Mouse (Mus musculus): Measurements from ENCODE around the gene Hoxc8.
A peak's percentile ranks its signal among the peaks of the same experiment; 100 is the strongest.

Gene Hoxc8

GRCm38 (mm10) chr15:103009265-103010111, 19.1 kb downstream of the Hoxc8 start:
- no peak for DNase-seq (ENCODE audit: low read depth, low spot score)

GRCm38 (mm10) chr15:103010112-103010846, 19.9 kb downstream of the Hoxc8 start:
- no peak for DNase-seq (ENCODE audit: low read depth, low spot score)

- DNase-seq (ENCODE audit: low read depth, low spot score): no peak
Measured at GRCm38 (mm10) chr15:103010847-103011555, 20.6 kb downstream of the Hoxc8 start.

- no peak for DNase-seq (ENCODE audit: low read depth, low spot score)
Measured at GRCm38 (mm10) chr15:103011928-103012486, 21.6 kb downstream of the Hoxc8 start.

DNA sequence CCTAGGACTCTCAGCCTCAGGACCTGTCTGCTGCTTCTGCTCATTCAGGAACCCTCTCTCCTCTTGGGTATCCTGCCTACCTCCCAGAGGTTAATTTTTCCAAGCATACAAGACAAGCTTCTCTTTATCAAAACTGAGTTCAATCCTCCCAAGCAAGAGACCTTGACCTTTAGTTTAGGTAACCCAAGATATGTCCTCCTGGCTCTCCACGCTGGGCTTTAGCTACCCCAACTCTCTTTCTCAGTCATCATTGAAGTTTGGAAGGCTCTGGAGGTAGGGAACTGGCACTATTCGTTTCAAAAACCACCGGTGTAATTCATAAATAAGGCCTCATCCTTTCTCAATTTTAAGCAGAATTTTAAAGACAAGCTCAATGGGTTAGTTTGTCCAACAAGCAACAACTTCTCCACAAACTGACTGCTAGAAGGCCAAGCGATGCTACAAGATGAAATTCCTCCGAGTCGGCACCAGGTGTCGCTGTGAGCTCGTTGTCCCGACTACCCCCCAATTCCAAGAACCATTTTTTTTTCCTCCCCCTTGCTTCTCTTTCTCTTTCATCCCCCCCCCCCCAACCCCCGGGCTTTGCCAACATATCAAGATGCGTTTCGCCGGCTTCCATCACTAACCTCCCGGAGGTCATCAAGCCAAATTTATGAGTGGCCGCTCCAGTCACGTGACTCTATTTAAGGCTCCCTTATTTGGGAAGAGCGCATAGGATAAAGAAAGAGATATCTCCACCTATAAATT, 23.0 kb downstream of the Hoxc8 start:
- peak; percentile 40 for DNase-seq (ENCODE audit: low read depth, low spot score)

DNA sequence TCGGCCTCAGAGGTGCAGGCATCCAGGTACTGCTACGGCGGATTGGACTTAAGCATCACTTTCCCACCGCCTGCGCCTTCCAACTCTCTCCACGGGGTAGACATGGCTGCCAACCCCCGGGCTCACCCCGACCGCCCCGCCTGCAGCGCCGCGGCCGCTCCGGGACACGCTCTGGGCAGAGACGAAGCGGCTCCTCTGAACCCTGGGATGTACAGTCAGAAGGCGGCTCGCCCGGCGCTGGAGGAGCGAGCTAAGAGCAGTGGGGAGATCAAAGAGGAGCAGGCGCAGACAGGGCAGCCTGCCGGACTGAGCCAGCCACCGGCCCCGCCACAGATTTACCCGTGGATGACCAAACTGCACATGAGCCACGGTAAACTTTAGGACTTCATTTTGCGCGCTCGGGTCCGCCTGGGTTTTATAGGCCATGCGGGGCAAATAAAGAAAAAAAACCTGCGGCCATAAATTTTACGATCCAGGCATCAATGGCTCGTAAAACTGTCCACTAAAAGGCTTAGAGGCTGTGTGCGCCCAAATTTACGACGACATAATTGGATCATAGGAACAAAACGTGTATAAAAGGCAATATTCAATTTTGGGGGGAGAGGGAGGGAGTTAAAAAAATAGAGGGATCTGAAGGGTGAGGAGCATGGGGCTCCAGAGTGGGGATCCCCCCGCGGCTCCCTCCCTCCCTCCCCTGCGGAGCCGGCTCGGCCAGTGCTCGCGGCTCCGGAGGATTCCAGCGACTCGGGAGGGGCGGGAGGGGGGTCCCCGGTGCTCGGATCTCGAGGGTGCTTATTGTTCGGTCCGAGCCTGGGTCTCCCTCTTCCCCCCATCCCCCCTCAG, 24.0 kb downstream of the Hoxc8 start:
- DNase-seq (ENCODE audit: low read depth, low spot score): no peak

GRCm38 (mm10) chr15:103015009-103015399, 24.6 kb downstream of the Hoxc8 start:
- no peak for DNase-seq (ENCODE audit: low read depth, low spot score)

- DNase-seq (ENCODE audit: low read depth, low spot score): no peak
Measured at GRCm38 (mm10) chr15:103015406-103016166, 25.2 kb downstream of the Hoxc8 start.

DNA sequence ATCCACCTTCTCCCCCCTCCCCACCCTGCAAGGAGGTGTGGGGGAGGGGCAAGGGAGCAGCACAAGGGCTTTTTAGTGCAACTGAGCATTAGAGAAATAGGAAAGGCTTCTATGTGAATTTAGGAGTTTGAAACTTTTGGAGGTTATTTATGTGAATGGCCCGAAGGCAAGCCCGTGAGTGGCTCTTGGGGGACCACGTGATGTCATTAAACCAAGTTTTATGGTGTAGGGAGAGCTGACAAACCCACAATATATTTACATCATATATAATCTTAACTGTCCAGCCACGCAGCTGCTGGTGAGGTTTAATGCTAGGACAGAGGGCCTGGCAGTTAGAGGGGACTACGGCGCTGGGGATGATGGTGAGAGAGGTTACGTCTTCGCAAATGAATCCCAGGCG, 28.2 kb downstream of the Hoxc8 start, which contains the start of gene Hoxc4:
Gene Hoxc4 (plus strand): TSS at position 299 of the 400 bp plus-strand sequence.
- no peak for DNase-seq (ENCODE audit: low read depth, low spot score)

GRCm38 (mm10) chr15:103020899-103021418, 30.6 kb downstream of the Hoxc8 start:
- no peak for DNase-seq (ENCODE audit: low read depth, low spot score)

DNA sequence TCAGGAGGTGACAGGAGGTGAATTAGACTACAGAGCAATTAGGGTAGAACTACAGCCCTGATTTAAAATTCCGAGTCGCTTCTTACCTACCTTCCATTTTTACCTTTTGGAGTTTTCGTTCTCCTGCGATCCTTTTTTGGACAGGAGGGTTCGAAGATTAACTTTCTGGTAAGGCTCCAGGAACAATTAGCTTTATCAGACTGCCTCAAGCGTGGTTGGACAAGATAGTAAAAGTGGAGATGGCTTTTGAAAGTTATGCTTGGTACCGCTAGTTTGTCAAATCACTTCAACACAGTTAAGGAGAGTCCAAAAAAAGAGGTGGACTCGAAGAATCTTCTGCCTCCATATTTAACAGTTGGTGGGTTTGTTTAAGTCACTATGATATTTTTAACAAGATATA, 31.1 kb downstream of the Hoxc8 start:
- DNase-seq (ENCODE audit: low read depth, low spot score): no peak

GRCm38 (mm10) chr15:103024131-103024530, 33.7 kb downstream of the Hoxc8 start:
- no peak for DNase-seq (ENCODE audit: low read depth, low spot score)

- DNase-seq (ENCODE audit: low read depth, low spot score): no peak
Measured at GRCm38 (mm10) chr15:103027266-103028235, 37.1 kb downstream of the Hoxc8 start.

GRCm38 (mm10) chr15:103028916-103029512, 38.6 kb downstream of the Hoxc8 start:
- DNase-seq (ENCODE audit: low read depth, low spot score): no peak

DNA sequence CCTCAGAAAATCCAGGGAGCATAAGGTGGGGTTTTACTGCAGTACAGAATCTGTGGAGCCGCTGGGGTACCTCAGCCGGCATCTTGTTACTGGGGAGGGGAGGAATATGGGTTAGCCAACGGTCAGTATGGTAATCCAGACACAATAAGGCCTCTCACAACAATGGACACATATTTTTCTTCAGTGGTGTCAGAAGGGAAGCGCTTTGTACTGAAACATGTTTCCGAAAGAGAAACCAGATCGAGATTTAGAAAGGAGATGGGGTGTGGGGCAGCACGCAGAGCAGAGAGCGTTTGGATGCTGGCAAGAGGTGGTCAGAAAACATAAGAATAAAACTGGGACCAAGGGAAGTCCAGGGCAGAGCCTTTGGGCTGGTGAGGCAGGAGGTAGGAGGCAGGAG, 39.7 kb downstream of the Hoxc8 start:
- DNase-seq (ENCODE audit: low read depth, low spot score): no peak

DNA sequence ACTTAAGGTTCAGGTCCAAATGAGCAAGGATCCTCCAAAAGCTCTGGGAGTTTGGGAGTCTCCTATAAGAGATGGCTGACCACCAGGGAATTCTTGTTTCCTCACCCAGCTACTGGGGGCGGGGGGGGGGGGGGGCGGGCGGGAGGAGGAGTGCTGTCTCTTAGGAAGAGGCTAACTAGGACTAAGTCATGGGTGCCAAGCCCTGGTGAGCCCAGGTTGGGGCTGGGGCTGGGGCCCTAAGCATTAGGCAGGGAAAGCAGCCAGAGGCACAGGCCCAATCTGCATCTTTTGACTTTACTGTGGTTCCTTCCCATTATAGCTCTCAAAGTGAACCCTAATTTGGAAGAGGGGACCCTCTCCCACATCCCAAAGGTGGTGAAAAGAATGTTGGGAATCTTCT, 41.8 kb downstream of the Hoxc8 start:
- DNase-seq (ENCODE audit: low read depth, low spot score): no peak
